Mouse (Mus musculus): ENCODE measurements around the gene Gm14399. TPM values are rescaled to one million over a fixed set of nuclear protein-coding genes. Genes with fewer than 3 reads are reported as not detected.

Gm14399 gene
- 1 to 10 TPM; 4.6 to 7.9 TPM for polyA plus RNA-seq (2017; shearing (Covaris generic))

DNA sequence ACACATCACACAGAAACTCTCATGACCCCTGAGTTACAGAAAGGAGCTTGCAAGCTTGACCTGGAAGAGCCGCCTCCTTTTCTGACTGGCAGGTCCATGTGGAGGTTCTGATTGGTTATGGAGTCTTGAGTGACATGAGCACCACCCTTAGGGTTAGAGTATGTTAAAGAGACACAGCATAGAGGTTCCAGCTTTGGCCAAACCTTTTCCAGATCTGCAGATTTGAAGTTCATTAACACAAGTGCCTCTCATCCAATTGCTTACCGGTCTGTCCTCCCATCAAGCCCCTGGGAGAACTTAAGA is at the start of gene Gm14399:
Gene Gm14399, minus strand, starts transcription at position 20 of the 303 bp plus-strand sequence.

DNA sequence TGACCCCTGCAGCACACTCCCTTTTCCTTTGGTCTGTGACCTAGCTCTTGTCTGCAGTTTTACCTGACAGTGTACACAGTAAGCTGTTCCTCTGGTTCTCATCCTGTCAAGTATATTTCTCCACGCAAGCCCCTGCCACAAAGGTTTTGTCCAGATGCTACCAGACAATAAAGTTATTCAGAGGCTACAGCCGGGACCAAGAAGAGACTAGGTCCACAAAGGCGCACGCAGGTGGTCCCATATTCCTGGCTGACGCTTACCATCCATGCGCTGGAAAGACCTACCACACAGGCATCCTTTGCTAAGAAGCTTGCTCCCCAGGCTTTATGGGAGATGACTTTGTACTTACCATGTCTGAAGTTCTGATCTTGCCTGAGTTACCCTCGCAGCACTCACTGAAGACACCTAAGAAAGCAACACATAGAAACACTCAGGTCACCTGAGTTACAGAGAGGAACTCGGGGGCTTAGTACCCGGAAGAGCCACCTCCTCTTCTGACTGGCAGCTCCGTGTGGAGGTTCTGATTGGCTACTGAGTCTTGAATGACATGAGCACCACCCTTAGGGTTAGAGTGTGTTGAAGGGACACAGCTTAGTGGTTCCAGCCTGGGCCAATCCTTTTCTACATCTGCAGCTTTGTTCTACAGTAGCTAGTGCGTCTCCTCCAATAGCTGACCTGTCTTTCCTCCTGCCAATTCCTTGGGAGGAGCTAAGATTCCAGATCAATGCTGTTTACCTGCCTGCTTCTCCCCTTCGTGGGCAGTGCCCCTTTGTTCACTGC is 33.8 kb upstream of the Gm14399 start, which contains the start of gene Gm14443:
Gene Gm14443, minus strand, starts transcription at position 471 of the 780 bp plus-strand sequence.

Other genes with a start within 250 kb of the Gm14399 start
- gene Gm14444, start 131.8 kb downstream of the Gm14399 start, polyA plus RNA-seq (2017; shearing (Covaris generic)) = under 1 TPM; 0.69 to 0.78 TPM
- under 1 TPM in 1 of 2 experiments, not detected in 1; 0.64 TPM for gene Gm14393, start 74.2 kb downstream of the Gm14399 start, polyA plus RNA-seq (2017; shearing (Covaris generic))
- under 1 TPM in 1 of 2 experiments, not detected in 1; 0.11 TPM for gene Gm14443, start 33.9 kb upstream of the Gm14399 start, polyA plus RNA-seq (2017; shearing (Covaris generic))
- 1 to 10 TPM; 4.8 to 7.6 TPM for gene Gm14391, start 64.9 kb upstream of the Gm14399 start, polyA plus RNA-seq (2017; shearing (Covaris generic))
- 1 to 10 TPM; 3.1 to 3.5 TPM for gene Gm14440, start 133.1 kb upstream of the Gm14399 start, polyA plus RNA-seq (2017; shearing (Covaris generic))
- 10 to 100 TPM; 10.7 to 13.4 TPM for gene Gm4631, start 196.2 kb upstream of the Gm14399 start, polyA plus RNA-seq (2017; shearing (Covaris generic))
- 1 to 10 TPM in 1 of 2 experiments, not detected in 1; 3.3 TPM for gene Zfp968, start 230.4 kb upstream of the Gm14399 start, polyA plus RNA-seq (2017; shearing (Covaris generic))

All from inflammation-experienced regulatory T-cells (primary cell).